Mouse (Mus musculus) limb, embryonic 14.5 days (tissue): Measurements from ENCODE around the gene Trpc1. TPM values are rescaled to one million over a fixed set of nuclear protein-coding genes. Genes with fewer than 3 reads are reported as not detected.

Experiments
- ATAC-seq: fragments of 200-750 bp; cut with Nextera tagmentation; 2 replicates; pipeline ENCODE4 v1.8.0; 2017; ENCODE audit warnings: low read depth, moderate number of reproducible peaks, moderate TSS enrichment; ENCODE audit not compliant: low FRiP score
- DNase-seq: peaks from one replicate; pipeline ENCODE4 v3.0.0-alpha.2; 2015; ENCODE audit warnings: low spot score
- H3K27ac ChIP-seq: fragments of 300-500 bp; sonication (generic); replicated peaks from 2 replicates; pipeline ENCODE4 v1.5.1; 2014; ENCODE audit warnings: low read depth, mild to moderate bottlenecking, low read length, moderate library complexity, mixed read lengths
- H3K27me3 ChIP-seq: fragments of 300-500 bp; sonication (generic); 2 replicates; pipeline ENCODE4 v1.6.1; 2014; ENCODE audit warnings: low read length, mixed read lengths; ENCODE audit not compliant: control insufficient read depth, insufficient read depth
- H3K36me3 ChIP-seq: fragments of 300-500 bp; sonication (generic); 2 replicates; pipeline ENCODE4 v1.6.1; 2014; ENCODE audit warnings: mild to moderate bottlenecking, low read length, moderate library complexity, mixed read lengths; ENCODE audit not compliant: control insufficient read depth, insufficient read depth
- H3K4me1 ChIP-seq: fragments of 300-500 bp; sonication (generic); 2 replicates; pipeline ENCODE4 v1.6.1; 2014; ENCODE audit warnings: antibody characterized with exemption, low read length, mixed read lengths; ENCODE audit not compliant: control insufficient read depth, insufficient read depth
- H3K4me2 ChIP-seq: fragments of 300-500 bp; sonication (generic); replicated peaks from 2 replicates; pipeline ENCODE4 v1.6.1; 2014; ENCODE audit warnings: low read depth, mild to moderate bottlenecking, low read length, moderate library complexity; ENCODE audit not compliant: severe bottlenecking
- H3K4me3 ChIP-seq: fragments of 300-500 bp; sonication (generic); replicated peaks from 2 replicates; pipeline ENCODE4 v1.5.1; 2014; ENCODE audit warnings: low read length
- H3K9ac ChIP-seq: fragments of 300-500 bp; sonication (generic); 2 replicates; pipeline ENCODE4 v1.6.1; 2014; ENCODE audit warnings: mild to moderate bottlenecking, low read depth, low read length, moderate library complexity; ENCODE audit not compliant: severe bottlenecking
- H3K9me3 ChIP-seq: fragments of 300-500 bp; sonication (generic); 2 replicates; pipeline ENCODE4 v1.6.1; 2016; ENCODE audit warnings: low read length; ENCODE audit not compliant: control insufficient read depth
- POLR2A ChIP-seq: fragments of 200-500 bp; IDR thresholded peaks from 2 replicates; pipeline ENCODE4 v1.8.0; 2012; ENCODE audit warnings: inconsistent platforms, mild to moderate bottlenecking, moderate library complexity, borderline replicate concordance; ENCODE audit not compliant: insufficient read depth, insufficient read length; ENCODE audit errors: extremely low read depth
- WGBS: fragments of 180-500 bp; shearing (Covaris S2); extraction: QIAGEN DNeasy Blood & Tissue Kit; methylation state at CpG from one replicate; pipeline ENCODE4 v1.1.7; 2014; 5-methylcytosine and 5-hydroxymethylcytosine counted together
- polyA plus RNA-seq, 2 experiments: library from polyadenylated mRNA; depleted of rRNA in 1 of 2; stranded (reverse) in 1 of 2; unstranded in 1 of 2; fragments of >200 nt; fragmentation: Nextera tagmentation in 1 of 2; extraction: Ambion mirVana in 1 of 2; gene quantifications; 2 replicates each; pipeline versions ENCODE4 v1.2.1 to v1.2.3; 2012 to 2014

Gene Trpc1
- polyA plus RNA-seq (2012; rRNA removed) (3.4 and 3.6 TPM in 2 replicates), polyA plus RNA-seq (2014; fragmentation: Nextera tagmentation; extraction: Ambion mirVana) (2.7 and 2.9 TPM in 2 replicates)

DNA sequence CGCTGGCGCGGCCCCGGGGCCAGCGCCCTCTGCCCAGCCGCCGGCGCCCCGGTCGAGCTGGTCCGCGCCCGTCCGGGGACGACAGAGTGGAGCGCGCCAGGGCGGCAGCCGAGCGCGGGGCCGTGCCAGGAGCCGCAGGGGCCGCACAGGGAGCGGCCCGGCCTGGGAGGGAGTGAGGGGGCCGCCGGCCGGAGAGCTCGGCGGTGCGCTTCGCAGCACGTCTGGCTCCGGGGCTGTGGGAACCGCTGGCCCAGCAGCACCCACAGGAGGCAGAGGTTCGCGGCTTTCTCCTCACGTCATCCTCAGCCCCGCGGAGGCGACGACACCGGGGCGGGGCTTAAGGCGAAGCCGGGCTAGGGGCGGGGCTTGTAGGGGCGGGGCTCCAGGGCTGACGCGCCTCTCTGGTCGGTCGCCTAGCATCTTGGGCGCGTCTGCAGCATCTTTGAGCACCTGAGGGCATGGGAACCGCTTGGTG, at the start of gene Trpc1:
TSS of gene Trpc1 (minus strand) at position 339 of the 475 bp plus-strand sequence.
- 0 out of 2 replicates have a peak, but pooled peaks have one; percentile 38 for TF ChIP-seq POLR2A

DNA sequence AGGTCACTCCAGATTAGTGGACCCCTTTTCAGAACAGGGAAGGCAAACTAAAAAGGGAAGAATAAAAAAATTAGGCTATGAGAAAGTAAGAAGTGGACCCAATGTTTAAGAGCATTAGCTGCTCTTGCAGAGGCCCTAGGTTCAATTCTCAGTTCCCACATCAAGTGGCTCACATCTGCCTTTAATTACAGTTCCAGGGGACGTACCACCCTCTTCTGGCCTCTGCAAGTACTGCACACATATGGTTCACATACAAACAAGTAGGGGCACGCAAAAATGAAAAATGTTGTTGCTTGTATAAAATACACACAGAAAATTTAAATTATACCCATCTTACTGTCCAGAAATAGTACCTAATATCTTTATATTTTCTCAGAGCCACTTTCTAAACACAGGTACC, 46.1 kb upstream of the Trpc1 start:
- Histone ChIP-seq H3K4me3 (no peak overlapping the region), H3K36me3 (no peaks in the 10 kb centered on the region), H3K4me1 (no peaks in the 10 kb centered on the region), H3K27ac (no peak overlapping the region), H3K9ac (no peak overlapping the region), H3K9me3 (no peaks in the 10 kb centered on the region), H3K27me3 (no peaks in the 10 kb centered on the region), H3K4me2 (no peak overlapping the region)
- no peak for DNase-seq
- TF ChIP-seq POLR2A = no peak
- 85% methylated on average over 2 of the region's 2 CpGs for WGBS
- no peak for ATAC-seq

More for the DNA sequence above, at the start of gene Trpc1:
- no peaks in the 10 kb centered on the region for H3K36me3 ChIP-seq
- peaks cover 5% of the 10 kb centered on the region; the same call in 1 of the 2 replicates for H3K27me3 ChIP-seq
- H3K4me1 ChIP-seq = peaks cover 6% of the 10 kb centered on the region
- WGBS = 0% methylated on average over 25 of the region's 56 CpGs
- ATAC-seq (peak; percentile 95), DNase-seq (peak; percentile 84)
- H3K9ac ChIP-seq = peak within 1 kb of the TSS; percentile 72
- no peak within 1 kb of the TSS for H3K27ac ChIP-seq
- peak within 1 kb of the TSS; percentile 91 for H3K4me2 ChIP-seq
- peak within 1 kb of the TSS; percentile 87 for H3K4me3 ChIP-seq
- no peaks in the 10 kb centered on the region for H3K9me3 ChIP-seq

DNA sequence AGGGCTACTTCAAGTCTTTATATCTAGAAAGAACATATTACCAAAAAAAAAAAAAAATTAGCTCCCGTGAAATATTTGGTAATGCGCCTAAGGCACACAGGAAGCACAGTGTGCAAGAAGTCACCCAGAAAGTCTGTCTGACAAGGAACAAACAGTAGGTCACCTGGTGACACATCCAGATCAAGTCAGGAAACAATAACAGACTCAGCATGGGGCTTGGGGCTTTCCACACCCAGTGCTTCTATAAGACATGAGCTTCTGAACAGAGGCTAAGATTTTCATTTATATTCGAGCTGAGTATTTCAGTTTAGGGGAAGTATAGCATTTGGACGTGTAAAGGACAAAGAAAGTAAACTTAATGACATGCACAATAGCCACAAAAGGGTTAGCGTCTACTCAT, 45.7 kb upstream of the Trpc1 start:
- Histone ChIP-seq H3K4me3 (no peak overlapping the region), H3K9me3 (no peaks in the 10 kb centered on the region), H3K9ac (no peak overlapping the region), H3K4me1 (no peaks in the 10 kb centered on the region), H3K27ac (no peak overlapping the region), H3K27me3 (no peaks in the 10 kb centered on the region), H3K36me3 (no peaks in the 10 kb centered on the region), H3K4me2 (no peak overlapping the region)
- no peak for TF ChIP-seq POLR2A
- DNase-seq = no peak
- WGBS = 87% methylated on average over 5 of the region's 5 CpGs
- ATAC-seq = no peak

DNA sequence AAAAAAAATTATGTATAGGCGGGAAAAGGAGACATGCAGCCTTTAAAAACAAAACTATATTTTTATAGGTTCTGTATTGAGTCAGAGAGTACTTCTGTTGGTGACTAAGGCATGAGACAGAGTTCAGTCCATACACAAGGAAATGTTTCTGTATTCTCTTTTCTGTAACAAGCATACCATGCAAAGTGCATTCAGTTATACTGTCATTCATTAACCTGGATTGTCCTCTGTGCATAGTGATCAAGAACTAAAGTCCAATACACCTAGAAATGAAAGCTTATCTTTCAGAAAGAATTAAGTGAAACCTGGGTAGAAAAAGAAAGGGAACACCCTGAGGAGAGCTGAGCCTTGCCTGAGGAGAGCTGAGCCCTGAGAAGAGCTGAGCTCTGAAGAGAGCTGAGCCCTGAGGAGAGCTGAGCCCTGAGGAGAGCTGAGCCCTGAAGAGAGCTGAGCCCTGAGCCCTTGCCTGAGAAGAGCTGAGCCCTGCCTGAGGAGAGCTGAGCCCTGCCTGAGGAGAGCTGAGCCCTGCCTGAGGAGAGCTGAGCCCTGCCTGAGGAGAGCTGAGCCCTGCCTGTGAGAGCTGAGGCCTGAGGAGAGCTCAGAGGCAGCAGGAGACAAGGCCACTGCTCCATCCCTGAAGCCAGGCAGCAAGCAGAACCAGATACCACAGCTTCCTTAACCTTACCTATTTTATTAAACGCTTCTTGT, 45.1 kb upstream of the Trpc1 start:
- no peak for TF ChIP-seq POLR2A
- H3K4me2 ChIP-seq = no peak overlapping the region
- no peak overlapping the region for H3K9ac ChIP-seq
- H3K36me3 ChIP-seq = no peaks in the 10 kb centered on the region
- WGBS = 90% methylated on average over 2 of the region's 2 CpGs
- no peaks in the 10 kb centered on the region for H3K9me3 ChIP-seq
- H3K27ac ChIP-seq = no peak overlapping the region
- H3K27me3 ChIP-seq = no peaks in the 10 kb centered on the region
- no peak overlapping the region for H3K4me3 ChIP-seq
- ATAC-seq = no peak
- no peak for DNase-seq
- H3K4me1 ChIP-seq = no peaks in the 10 kb centered on the region

DNA sequence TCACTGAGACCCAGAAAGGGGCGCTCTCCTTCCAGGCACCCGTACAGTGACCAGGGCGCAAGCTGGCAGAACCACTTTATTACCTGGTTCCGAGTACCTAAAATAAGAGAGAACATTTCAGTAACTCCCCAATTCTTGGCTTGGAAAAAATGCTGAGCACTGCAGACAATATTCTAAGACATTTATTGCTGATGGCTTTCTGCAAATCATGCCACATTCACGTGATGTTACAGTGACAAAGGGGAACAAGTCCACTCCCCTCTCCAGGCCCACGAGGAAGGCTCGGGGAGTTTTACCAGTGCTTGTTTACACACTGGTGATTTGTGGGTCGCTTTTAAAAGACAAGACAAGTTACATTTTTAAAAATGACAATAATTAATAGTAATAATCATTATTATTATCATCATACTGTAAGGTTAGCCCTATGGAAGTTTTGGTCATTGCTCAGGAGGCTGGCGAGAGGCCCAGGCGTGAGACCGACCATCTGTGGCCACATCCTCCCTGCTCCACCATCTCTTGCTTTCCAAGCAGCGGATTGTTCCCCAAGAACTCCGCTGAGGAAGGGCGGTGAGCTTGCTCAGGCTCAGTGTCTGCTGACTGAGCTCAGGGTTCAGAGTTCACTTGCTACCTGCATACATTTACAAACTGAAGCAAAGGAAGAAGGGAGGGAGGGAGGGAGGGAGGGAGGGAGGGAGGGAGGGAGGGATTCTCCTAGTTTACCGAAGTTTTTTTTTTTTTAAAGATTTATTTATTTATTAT, 44.0 kb upstream of the Trpc1 start:
- Histone ChIP-seq H3K4me2 (no peak overlapping the region), H3K27ac (no peak overlapping the region), H3K9ac (no peak overlapping the region), H3K4me3 (no peak overlapping the region), H3K9me3 (no peaks in the 10 kb centered on the region), H3K4me1 (no peaks in the 10 kb centered on the region), H3K27me3 (no peaks in the 10 kb centered on the region), H3K36me3 (no peaks in the 10 kb centered on the region)
- DNase-seq = no peak
- WGBS = 84% methylated on average over 15 of the region's 15 CpGs
- no peak for ATAC-seq
- TF ChIP-seq POLR2A = no peak
